Mouse (Mus musculus) induced T-regulatory cell, adult 2 months (primary cell): Measurements from ENCODE around the gene Mef2d.
A peak's percentile ranks its signal among the peaks of the same experiment; 100 is the strongest.

Experiments used
- DNase-seq: peaks from one replicate; pipeline ENCODE4 v3.0.0-alpha.2; 2012; ENCODE audit warnings: low read depth

The Mef2d gene

GRCm38 (mm10) chr3:88137821-88138220 lies 4.4 kb upstream of the Mef2d start:
- peak; percentile 88 for DNase-seq

DNA sequence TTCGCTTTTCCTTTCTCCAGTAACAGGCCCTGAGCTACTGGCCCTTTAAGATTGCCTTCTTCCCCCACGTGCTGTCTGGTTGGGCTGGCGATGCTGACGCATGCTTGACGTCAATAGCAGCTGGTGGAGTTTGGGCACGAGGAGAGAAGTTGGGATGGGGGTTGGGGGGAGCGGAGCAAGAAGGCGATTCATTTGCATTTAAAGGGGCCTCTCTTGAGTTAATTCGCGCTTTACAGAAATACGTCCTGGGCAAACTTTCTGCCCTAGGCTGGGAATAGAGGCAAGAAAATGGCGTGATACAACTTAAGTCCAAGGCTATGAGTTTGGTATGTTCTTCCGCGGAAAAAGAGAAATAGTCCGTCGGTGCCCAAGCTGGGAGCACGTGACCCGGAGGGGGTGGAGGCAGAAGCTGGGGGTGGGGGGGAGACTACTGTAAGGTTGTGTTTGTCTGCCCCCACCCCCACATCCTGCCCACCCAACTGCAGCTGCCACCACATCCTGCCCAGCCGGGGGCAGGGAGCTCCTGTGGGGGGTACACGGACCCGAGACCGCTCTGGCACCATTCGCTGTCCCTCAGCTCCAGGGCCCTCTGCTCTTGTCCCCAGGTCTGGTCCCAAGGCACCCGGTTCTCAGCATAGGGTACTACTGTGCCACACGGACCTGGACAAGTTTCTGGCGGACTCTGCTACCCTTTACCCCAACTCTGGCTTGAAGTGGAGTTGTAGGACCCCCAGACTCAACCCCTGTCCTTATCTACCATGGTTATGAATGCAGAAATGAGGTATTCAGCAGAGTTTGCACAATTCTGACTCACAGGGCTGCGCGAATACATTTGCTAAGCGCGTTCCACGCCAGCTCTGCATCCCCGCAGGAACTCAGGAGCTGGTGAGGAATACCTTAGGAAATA lies 3.6 kb upstream of the Mef2d start:
- DNase-seq = peak; percentile 98

DNA sequence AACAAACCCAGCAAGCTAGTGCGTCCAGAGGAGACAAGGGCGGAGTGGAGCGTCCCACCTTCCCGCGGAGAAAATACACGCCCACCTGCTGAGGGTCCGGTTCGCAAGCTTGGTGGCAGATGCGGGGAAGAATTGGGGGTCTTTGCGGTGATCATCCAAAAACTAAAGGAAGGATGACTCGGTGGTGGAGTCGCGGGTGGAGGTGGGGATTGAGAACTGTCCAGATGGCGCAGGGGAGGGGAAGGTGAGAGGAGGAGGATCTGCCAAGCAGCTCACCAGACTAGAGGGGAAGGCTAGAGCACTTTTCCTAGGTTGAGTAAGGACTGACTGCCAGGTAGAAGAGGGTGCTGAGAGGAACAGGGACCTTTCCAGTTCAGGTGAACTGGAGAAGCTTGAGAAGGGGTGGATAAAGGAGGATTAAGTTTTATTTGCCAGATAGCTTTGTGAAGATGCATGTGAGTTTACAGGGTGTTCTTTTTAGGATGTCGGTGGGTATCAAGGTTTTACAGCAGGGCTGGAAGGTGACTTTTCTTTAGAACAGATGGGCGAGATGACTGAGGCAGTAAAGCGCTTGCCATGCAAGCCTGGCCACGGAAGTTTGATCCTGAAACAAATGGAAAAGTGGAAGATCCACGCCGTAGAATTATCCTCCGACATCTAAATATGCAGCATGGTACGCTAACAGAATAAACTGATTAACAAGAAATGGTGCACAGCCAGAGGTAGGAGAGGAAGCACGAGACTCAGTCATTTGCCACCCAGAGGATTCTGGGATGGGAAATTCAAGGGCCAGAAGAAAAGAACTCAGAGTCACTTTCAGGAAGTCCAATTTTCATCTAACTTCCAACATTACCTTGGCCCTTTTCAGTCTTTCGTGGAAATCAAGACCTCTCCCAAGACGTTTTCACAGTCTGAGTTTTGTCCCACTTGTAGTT lies 2.7 kb upstream of the Mef2d start:
- DNase-seq = peak; percentile 67

- peak; percentile 47 for DNase-seq
These were observed 1.8 kb upstream of the Mef2d start for GRCm38 (mm10) chr3:88140178-88140902.

- no peak for DNase-seq
These were observed 1.2 kb upstream of the Mef2d start for GRCm38 (mm10) chr3:88140903-88141430.

- peak; percentile 93 for DNase-seq
These were observed 759 bp upstream of the Mef2d start for GRCm38 (mm10) chr3:88141439-88141786.

- no peak for DNase-seq
These were observed 359 bp downstream of the Mef2d start for GRCm38 (mm10) chr3:88142546-88142915.

- peak; percentile 67 for DNase-seq
These were observed 972 bp downstream of the Mef2d start for GRCm38 (mm10) chr3:88142916-88143771.

DNA sequence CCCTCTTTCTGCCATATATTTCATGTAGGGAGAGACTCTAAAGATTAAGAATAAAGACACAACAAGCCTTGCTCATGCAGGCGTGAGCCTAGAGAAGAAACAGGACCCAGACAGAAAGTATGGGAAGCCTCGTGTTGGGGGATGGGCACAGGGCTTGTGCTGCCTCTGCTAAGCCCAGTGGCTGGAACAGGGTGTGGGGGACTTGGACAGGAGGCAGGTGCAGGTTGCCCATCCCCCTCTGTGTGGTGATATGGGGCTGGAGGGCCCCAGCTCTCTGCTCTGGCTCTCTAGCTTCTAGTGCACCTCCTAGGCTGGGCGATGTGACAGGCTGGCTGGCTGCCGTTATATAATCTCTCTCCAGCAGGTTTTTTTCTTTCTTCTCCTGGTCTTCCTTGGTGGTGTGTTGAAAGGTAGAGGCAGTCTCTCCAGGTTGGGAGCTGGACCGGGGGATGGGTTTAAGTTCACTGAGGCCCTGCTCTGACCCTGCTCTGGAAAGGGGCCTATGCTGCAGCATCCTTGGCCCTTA lies 1.9 kb downstream of the Mef2d start:
- DNase-seq = peak; percentile 64

DNA sequence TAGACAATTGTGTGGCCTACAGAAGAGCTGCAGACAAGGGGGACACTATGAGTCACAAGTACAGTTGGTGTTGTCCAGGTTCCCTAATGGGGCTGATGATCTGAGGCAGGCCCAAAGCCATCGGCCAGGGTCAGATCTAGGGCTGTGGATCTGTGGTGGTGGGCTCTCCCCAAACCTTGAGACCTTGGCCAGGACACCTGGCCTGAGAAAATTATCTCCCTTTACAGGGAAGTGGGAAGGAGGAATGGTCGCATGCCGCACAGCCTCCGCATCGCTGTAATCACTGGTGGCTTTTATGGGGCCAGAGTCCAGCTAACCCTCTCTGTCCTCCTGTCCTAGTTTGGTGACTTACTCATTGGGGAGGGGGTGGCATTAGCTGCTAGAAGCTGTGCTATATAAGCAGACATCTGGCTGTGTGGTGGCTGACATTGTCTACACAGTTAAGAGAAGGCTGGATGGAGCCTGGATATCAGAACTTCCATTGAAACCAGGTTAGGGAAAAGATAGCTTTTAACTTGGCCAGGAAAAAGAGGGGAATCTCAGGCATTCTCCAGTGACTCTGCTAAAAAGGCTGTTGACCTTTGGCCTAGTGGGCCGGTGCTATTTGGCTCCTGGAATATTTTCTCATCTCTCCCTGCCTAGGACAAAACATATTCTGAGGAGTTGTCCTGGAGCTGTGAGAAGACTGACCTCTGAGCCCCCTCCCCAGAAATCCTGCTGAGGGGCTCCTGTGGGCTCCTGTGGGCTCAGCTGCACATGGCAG lies 2.7 kb downstream of the Mef2d start:
- DNase-seq = no peak

DNA sequence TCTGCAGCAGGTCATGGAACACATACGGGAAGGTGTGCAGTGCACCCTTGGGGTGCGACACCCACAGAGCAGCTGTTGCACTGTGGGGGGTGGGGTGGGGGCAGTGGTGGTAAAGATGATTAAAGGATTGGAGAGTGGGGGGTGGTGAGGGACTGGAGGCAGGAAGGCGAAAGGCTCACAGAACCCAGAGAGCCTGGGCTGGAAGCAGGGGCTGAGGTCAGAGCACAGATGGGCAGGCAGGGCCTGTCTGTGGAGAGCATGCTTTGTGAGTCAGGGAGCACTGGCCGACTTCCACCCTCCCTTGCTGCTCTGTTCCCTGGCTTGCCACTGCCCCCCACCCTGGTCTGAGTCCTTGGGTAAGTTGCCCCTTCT lies 3.2 kb downstream of the Mef2d start:
- peak; percentile 52 for DNase-seq

GRCm38 (mm10) chr3:88145952-88146351 lies 3.8 kb downstream of the Mef2d start:
- DNase-seq = peak; percentile 32

DNA sequence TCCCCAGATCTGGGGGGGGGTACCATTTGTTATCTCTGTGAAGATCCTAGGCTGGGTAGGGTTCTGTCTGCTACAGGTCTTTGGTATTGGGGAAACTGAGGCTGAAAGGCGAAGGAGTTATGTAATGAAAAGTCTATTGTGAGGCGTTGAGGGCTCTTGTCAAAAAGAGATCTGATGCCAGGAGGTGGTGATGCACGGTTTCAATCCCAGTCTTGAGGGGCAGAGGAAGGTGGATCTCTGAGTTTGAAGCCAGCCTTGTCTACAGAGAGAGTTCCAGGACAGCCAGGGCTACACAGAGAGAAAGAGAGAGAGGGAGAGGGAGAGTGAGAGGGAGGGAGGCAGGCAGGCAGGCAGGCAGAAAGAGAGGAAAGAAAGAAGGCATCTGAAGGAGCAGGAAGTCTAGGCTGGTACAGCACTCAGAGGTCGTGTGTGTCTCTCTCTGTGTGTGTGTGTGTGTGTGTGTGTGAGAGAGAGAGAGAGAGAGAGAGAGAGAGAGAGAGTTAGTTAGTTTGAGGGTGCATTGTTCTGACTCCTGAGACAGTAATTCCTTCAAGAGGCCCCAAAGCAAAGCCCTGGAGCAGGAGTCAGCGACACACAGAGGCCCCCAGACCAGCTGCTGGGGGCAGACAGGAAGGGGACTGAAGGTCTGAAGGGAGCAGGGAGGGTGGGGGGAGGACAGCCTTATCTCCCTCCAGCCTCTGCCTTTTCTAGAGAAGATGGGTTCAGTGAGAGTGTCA lies 4.4 kb downstream of the Mef2d start:
- DNase-seq = peak; percentile 46

DNA sequence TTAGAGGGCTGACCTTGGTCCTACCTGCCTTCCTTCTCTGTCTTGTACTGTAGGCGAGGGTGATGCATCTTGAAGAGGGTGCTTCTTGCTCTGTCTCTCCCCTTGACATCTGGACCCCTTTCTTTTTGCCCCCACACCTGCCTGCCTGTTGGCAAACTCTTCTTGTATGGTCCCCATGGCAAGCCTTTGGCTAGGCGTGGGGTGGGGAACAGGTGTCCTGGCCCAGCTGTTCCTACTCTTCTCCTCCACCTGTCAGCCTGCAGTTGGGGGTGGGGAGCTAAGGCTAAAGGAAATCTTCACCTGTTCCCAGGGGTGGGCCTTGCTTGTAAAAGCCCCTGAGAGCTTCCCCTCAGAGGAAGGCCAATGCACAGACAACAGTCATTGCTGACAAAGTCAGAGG lies 5.3 kb downstream of the Mef2d start:
- no peak for DNase-seq

DNA sequence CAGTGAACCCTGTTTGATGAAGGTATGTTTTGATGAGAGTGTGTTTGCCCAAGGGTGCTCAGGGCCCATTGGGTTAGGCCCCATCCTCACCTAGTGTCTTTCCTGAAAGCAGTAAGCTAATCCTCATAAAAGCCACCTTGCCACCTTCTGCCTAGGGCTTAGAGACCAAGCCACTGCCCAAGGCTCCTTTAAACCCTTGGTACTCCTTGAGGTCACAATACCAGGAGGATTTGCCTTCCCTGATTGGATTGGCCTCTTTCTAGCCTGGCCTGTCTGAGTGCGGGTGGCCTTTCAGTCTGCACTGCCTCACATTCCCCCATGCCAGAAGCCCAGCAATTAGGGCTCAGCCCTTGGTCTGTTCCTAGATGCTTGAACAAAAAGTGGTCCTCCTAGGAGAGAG lies 5.7 kb downstream of the Mef2d start:
- DNase-seq = peak; percentile 41

DNA sequence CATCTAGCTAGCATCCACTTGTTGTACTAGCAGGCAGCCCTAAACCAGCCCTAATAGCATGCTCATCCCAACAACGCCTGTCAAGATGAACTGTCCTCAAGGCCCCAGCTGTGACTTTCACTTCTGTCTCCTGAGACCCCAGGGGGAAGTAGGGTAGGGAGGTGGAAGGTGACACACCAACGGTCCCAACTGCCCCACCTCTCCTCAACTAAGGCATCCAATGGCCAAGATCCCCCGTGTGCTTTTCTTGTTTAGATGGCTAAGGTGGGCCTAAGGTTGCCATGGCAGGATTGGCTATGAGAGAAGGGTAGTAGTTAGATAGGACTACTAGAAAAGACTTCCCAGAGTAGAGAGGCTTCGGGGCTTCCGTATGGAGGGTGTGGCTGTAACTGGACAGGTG lies 6.2 kb downstream of the Mef2d start:
- no peak for DNase-seq

DNA sequence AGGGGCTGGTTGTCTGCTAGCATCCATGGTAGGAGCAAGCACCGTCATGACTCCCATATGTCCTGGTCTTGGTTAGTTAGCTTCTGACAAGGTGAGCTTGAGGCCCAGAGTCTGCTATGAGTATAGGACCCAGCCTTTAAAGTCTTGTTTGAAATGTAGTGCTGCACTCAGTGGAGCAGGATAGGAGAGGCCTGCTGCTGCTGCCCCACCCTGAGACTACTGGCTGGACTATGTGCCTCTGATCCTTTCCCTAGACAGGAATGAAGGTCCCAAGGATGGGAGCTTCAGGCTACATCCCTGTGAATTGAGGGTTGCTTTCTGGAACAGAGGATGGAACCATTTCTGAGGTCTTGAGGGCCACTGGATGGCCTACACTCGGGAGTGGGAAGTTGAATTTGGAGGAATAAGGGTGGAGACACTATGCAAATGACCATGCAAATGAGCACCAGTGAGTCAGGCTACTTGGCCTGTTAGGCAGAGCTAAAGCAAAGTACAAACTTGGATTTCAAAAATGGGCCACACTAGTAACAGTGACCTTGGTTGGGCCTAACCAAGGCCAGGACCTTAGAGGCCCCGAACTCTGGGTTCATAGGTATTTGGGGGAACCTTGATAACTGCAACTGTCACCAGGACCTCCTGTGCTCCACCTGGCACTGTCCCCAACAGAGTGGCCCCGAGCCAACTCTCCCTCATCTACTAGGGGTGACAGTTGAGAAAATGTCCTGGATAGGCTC lies 6.8 kb downstream of the Mef2d start:
- DNase-seq = peak; percentile 48

DNA sequence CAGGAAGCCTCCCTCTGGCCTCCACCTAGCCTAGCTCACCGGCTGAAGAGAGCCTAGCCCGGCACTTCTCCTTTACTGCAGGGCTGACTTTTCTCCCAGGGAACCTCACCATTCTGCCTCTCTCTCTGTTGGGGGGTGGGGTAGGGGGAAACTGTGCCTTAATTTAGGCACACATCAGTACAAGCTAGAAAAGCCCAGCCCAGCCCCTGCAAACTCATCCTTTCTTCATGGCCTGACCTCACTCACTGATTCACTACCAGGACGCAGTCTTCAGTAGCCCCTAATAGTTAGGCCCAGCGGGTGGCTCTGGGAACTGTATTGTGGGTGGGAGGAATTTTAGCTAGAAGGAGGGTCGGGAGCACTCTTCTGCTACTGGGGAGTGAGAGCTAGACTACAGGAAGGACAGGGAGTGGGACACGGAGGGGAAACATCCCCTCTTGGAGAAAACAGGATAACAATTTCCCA lies 7.4 kb downstream of the Mef2d start:
- DNase-seq = peak; percentile 32
